Mouse (Mus musculus) small intestine, adult 2 months (tissue): ENCODE data around the gene Gm7697.
"Not testable (repeated sequence)": the region's sequence is repeated elsewhere in the genome, so short reads cannot be mapped to it uniquely, and the experiment has no call there.

Experiments
- CTCF ChIP-seq: fragments of 200-500 bp; IDR thresholded peaks from 2 replicates; pipeline ENCODE4 v1.5.1; 2012; ENCODE audit warnings: low read depth, mild to moderate bottlenecking, control low read depth, inconsistent platforms, low read length, moderate library complexity, mixed read lengths; ENCODE audit not compliant: insufficient replicate concordance, insufficient read length; ENCODE audit errors: extremely low read depth
- POLR2A ChIP-seq: fragments of 200-500 bp; IDR thresholded peaks from 2 replicates; pipeline ENCODE4 v1.6.1; 2012; ENCODE audit warnings: low read depth, mild to moderate bottlenecking, control low read depth, inconsistent platforms, low read length, moderate library complexity

GRCm38 (mm10) chr8:69548114-69548513 lies 25.3 kb upstream of the Gm7697 start:
- not testable (repeated sequence) for TF ChIP-seq CTCF, POLR2A
